Mouse (Mus musculus): Measurements from ENCODE around the gene Cpa5.

Cpa5 gene

DNA sequence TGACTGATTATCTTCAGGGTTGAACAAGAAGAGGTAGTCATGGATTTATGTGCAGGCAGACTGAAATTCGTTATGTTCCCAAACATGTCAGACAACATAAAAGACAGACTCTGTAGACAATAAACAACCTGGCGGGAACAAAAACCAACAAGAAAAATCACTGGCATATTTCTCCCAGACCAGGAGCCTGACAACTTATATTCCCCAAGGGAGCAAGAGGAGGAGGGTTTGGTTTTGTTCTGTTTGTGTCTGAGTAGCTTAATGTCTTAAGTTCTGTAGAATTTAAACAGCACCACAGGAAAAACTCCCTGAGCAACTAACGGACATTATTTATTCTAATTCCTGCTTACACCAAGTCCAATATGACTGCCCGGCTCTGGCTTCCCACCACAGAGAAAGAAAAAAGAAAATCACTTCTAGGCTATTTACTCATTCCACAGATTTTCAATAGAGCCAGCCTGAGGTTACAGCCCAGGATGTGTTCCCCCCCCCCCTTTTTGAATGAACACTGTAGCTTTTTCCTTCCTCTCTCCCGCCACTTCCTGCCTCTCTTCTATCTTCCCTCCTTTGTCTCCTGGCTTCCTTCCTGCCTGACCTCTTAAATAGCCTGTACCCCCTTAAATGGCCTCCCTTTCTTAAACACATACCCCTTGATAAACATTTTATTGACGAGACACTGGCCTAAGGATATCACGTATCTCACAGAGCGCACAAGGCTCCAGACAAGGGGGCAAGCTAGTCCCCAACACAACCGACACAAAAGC is 41.8 kb downstream of the Cpa5 start:
- TF ChIP-seq GATA4 (IDR thresholded peaks at IDR 0.05; ENCODE audit: insufficient replicate concordance, low read length) = peak; percentile 35; the same call in 1 of the 2 replicates

DNA sequence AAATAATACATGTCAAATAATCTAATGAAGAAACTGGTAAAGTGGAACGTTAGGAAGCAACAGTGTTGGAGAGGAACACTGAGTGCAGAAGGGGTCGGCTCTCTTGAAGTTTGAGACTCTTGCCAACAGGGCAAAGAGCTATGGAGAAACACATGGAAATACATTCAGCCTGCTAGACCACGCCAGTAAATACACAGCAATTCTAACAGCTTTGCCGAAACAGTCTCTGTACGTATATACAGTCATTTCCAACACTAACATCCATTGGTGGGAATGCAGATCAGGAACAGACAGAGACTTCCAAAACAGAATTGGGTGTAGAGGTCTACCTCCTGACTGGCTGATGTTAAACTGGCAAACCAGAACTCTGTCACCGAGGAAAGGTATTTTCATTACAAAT is 42.7 kb downstream of the Cpa5 start:
- TF ChIP-seq GATA4 (IDR thresholded peaks at IDR 0.05; ENCODE audit: insufficient replicate concordance, low read length) = no peak

DNA sequence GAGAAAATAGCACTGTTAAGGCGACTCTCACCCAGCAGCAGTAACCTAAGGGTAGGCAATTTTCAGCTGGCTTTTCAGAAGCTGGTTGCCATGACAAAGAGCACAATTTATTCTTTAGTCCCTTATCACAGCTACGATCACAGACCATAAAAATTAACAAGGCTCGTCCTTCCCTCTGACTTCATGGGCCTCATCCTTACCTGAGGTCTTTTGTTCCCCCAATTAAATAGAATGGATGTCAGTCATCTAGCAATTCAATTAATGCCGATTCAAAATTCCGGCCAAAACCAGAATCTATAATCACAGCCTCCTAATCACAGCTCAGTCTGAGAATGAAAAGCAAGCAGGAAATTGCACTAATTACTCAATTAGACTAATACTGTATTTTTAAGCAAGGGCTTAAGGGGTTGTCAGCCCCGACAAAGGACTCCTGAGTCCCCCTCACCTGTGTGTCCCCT is 43.6 kb downstream of the Cpa5 start:
- no peak for TF ChIP-seq GATA4 (IDR thresholded peaks at IDR 0.05; ENCODE audit: insufficient replicate concordance, low read length)

DNA sequence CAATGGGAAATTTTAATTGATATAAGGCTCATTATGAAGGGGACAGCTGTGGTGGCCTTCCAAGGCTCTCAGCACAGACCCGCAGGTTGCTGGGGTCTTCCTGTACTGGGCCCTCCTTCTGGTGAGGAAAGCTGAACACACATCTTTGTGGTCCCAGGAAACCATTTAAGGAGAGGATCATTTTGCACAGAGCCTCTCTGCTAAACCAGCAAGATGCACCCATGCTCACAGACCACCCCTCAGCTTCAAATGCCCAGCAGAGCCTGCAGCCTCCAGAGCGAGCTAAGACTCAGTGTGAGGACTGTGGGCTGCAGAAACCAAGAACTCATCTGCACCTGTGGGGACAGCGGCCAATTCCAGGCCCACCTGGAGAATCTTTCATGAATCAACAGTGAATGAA is 44.1 kb downstream of the Cpa5 start:
- TF ChIP-seq GATA4 (IDR thresholded peaks at IDR 0.05; ENCODE audit: insufficient replicate concordance, low read length) = no peak

DNA sequence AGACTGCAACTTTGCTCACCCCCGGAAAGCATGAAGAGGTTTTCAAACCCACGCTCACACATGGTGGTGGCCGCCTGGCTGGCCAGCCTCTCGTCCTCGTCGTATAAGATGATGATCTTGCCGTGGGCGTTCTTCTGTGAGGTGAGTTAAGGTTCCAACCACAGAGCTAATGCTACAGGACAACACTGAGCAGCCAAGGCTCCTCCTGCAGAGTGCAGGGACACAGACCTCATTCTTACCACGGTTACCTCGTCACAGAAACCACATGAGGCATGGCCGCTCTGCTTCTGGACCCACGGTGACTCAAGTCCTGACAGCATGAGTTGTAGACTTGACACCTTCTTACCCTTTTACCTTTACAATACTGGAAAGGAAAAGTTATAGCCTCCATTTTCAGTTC is 46.5 kb downstream of the Cpa5 start:
- TF ChIP-seq GATA4 (IDR thresholded peaks at IDR 0.05; ENCODE audit: insufficient replicate concordance, low read length) = no peak

DNA sequence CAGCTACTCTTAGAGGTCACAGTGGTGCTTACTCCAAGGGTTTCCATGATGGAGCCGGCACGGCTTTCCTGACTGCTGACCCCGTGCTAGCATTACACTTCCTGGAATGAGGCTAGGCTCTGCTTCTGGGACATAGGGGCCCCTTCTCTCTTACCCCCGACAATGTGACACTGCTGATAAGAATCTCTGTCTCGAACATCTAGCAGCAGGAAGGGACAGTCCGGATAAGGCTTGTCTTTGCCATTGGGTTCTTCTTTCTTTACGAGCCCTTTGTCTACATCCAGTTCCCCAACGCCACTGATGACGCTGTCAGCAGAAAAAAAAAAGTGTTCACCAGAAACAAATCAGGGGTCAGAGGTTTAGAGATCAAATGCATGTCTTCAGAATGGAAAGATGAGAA is 47.8 kb downstream of the Cpa5 start:
- no peak for TF ChIP-seq GATA4 (IDR thresholded peaks at IDR 0.05; ENCODE audit: insufficient replicate concordance, low read length)

DNA sequence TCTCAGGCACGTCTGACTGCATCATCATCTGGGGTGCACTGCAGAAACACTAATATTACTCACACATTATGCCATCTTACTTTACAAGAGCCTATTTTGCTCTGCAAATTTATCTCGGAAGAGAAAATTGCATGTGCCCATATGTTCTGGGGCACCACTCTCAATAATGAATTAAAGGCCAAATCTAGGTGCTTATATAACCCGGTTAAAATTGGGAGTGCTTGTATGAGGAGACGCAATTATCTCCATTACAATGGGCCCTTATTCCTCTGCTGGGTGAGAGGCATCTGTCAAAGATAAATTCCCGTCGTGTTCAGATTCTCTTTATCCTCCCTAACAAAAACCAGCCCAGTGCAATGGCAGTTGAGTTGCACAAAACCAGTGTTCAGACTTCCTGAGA is 54.0 kb downstream of the Cpa5 start:
- no peak for TF ChIP-seq GATA4 (IDR thresholded peaks at IDR 0.05; ENCODE audit: insufficient replicate concordance, low read length)

DNA sequence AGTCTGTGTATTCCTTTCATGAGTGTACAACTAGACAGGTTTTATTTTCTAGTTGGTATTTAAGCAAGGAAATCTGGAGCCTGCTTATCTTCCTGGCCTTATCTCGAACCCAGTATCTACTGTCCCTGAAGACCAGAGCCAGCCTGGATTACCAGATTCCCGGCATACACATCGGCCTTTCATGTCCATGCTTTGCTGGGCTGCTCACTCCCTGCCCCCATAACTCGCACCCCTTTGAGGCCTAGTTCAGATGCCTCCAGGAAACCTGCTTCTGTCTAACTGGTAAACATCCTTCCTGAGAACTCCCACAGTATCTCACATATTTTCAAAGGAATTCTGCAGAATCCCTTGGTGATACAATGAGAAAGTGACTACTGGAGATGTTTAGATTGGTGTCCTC is 54.5 kb downstream of the Cpa5 start:
- TF ChIP-seq GATA4 (IDR thresholded peaks at IDR 0.05; ENCODE audit: insufficient replicate concordance, low read length) = no peak

DNA sequence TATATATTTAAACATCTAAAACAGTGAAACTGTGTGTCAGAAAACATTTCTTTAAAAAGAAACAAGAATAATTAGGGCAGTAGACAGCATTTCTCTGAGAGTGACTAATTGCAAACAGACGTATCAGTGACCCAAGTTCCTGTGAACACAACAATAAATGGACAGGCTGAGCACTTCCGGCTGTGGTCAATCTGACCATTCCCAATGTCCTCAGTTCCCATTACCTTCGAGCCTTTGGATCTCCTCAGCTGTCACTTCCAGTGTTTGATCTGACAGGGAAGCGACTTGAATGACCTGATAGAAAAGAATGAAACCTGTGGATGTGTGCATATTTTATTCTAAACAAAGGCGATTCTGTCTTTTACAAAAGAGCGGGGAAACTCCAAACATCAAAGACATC is 55.2 kb downstream of the Cpa5 start:
- TF ChIP-seq GATA4 (IDR thresholded peaks at IDR 0.05; ENCODE audit: insufficient replicate concordance, low read length) = no peak

DNA sequence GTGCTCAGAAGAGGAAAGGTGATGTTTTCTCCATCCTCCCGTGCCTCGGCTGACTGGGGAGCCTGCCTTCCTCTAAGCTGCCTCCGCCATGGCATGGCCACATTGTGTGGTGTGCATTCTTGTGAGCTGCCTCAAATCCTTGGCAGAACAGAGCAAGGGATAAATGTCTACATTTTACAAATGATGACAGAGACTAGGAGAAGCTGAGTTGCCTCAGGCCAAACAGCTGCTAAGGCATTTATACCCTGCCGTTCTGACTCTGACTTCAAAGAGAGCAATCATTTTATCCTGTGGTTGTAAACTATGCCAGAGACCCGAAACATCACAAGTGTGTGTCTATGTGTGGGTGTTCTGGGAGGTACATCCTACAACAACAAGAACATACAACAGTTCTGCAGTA is 56.8 kb downstream of the Cpa5 start:
- no peak for TF ChIP-seq GATA4 (IDR thresholded peaks at IDR 0.05; ENCODE audit: insufficient replicate concordance, low read length)

DNA sequence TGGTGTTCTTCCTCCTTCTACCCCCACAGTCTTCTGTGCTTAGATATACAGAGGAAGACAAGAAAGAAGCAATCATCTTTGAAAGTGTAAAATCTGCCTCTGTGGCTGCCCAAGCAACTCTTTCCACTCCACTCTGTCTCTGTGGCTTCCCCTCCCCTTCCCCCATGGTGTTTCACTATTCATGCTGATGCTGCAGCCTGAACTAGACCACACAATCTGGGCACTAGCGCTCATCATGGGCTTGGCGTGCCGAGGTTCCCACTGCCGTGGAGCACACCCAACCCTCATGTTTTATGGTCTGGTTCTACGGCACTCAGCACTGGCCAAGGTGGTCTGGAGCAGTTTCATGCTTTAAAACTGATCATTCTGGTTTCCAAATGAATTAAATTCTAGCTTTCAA is 60.9 kb downstream of the Cpa5 start:
- no peak for TF ChIP-seq GATA4 (IDR thresholded peaks at IDR 0.05; ENCODE audit: insufficient replicate concordance, low read length)

DNA sequence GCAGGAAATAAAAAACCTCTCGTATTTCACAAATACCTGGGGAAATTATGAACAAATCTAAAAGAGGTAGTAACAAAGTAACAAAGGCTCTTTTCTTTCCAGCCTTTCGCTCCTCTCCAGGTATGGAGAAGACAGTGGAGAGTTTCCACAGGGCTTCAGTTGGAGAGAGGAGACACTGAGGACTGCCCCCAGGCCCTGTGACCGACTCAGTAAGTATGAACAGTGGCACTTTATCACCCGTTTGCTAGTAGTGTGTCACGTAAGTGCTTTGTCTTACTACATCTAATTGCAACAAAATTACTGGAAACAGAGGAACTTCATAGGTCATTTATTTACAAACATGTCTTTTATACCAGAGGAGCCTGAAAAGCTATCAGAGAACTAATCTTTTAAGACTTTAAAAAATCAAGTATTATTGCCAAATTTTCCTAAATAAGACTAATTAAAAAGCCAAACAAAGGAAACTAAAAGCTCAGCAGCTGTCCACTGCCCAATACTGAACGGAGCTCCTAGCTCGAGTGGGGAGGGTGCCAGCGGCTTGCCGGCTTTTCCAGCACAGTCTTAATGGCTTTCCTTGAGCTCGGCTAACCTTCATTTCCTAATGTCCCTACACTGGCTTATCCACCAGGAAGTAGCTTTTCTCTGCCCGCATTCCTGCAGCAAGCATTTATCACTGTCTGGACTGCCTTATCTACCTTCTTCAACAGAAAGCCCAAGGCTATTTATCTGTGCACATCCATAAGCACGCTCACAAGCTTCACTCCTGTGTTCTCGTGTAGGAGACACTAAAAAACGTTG is 63.2 kb downstream of the Cpa5 start:
- TF ChIP-seq GATA4 (IDR thresholded peaks at IDR 0.05; ENCODE audit: insufficient replicate concordance, low read length) = 0 out of 2 replicates have a peak, but pooled peaks have one; percentile 53

DNA sequence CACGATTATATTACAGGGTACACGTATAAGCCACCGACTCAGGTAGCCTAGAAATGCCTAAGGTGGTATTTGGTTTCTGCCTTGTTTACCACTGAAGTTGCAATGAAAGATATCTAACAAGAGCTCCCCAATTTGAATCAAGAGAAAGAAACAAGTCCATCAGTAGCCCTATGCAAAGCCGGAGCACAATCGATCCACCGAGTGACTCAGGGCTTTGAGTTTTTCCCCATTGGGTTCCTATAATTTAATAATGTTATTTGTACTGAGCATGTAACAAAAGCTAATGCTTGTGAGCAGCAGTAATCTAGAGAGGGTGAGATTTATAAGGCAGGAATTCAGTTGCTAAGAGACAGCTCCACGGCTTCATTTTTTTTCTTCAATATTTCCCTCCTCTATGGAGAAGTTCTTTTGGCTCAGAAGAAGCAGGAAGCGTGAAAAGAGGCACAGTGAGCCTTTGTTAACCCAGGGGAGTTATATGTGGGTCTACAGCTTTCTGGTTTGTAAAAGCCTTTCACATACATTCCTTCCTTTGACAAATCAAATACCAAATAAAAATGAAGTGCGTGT is 64.0 kb downstream of the Cpa5 start:
- TF ChIP-seq GATA4 (IDR thresholded peaks at IDR 0.05; ENCODE audit: insufficient replicate concordance, low read length) = no peak

DNA sequence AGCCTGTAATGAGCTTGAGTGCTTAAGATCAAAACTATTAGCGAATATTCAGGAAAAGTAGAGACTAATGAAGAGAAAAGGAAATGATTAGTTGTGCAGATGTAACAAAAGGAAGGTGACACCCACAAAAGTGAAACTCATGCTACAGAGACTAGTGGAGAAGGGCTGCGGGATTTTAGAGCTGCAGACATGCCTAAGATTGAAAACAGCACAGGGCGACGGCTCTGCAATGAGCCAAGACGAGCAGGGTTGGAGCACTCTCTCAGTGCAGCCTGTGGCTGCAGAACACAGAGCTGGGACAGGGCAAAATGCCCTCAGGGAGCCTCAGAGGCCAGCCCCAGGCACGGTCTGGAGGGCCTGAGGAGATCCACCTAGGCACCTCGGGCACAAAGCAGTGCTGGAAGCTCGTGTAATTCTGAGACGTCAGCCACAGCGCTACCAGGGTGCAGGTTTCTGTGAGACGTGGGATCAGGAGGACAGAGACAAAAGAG is 64.5 kb downstream of the Cpa5 start:
- TF ChIP-seq GATA4 (IDR thresholded peaks at IDR 0.05; ENCODE audit: insufficient replicate concordance, low read length) = no peak

DNA sequence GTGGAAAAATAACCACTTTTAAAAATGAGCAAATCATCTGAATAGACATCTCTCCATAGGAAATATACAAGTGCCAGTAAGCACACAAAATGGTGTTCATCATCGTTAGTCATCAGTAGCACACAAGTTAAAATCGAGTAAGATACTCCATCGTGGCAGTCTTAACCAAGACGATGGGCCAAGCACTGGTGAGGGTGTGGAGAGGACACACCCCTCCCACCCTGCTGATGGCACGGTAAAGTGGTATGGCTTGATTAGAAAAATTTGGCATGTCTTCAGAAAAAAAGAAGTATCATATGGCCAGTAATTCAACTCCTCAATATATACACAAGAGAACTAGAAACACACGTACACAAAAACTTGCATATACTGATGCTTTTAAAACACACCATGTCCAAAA is 65.7 kb downstream of the Cpa5 start:
- no peak for TF ChIP-seq GATA4 (IDR thresholded peaks at IDR 0.05; ENCODE audit: insufficient replicate concordance, low read length)

DNA sequence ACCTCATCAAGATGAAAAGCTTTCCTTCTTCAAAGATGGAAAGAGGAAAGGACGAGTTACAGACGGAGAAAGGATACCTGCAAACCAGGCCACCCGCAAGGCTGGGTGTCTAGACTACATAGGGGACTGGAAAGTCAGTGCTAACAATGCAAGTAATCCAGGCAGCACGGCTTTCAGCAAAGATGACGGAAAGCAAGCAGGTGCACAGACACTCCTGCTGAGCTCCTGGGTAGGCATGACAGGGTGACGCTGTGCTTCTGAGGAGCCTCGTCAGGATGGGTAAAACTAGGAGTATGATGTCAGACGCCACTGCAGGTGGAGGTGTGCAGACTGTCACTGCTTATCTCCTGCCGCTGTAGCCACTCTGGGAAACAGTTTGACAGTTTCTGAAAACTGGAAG is 66.8 kb downstream of the Cpa5 start:
- no peak for TF ChIP-seq GATA4 (IDR thresholded peaks at IDR 0.05; ENCODE audit: insufficient replicate concordance, low read length)

Data from liver, adult (tissue).